Mouse (Mus musculus): Measurements from ENCODE around the gene Aifm1. TPM values are rescaled to one million over a fixed set of nuclear protein-coding genes. Genes with fewer than 3 reads are reported as not detected.

The Aifm1 gene
- polyA plus RNA-seq, 1 experiment from 2014 or later, result 40.9 TPM

DNA sequence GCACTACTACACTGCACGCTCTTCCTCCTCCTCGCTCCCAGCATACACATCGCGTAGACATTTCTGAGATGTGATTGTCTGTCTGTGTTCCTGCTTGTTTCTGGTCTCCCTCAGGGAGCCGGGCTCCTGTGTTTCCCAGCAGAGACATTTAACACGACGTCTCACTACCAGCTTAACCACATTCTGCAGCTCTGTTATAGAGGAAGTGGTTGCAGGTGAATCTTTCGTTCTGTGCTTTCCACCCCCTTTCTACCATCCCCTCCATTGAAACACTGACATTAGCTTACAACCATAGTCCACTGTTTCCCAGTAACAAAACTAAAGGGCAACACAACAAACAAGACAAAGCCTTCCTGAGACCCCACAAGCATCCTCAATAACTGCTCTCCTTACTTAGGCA lies 19.6 kb downstream of the Aifm1 start:
- Histone ChIP-seq H3K36me3 (peaks cover 13% of the 10 kb centered on the region; the same call in 1 of the 2 replicates), H3K27ac (replicated peaks) (no peak overlapping the region), H3K27me3 (replicated peaks) (no peaks in the 10 kb centered on the region), H3K9ac (replicated peaks) (no peak overlapping the region), H3K4me1 (no peaks in the 10 kb centered on the region), H3K9me3 (replicated peaks) (no peaks in the 10 kb centered on the region), H3K4me2 (no peak overlapping the region), H3K4me3 (replicated peaks) (no peak overlapping the region)
- WGBS, result 91% methylated on average over 8 of the region's 8 CpGs
- ATAC-seq (ENCODE audit: low FRiP score), result no peak

DNA sequence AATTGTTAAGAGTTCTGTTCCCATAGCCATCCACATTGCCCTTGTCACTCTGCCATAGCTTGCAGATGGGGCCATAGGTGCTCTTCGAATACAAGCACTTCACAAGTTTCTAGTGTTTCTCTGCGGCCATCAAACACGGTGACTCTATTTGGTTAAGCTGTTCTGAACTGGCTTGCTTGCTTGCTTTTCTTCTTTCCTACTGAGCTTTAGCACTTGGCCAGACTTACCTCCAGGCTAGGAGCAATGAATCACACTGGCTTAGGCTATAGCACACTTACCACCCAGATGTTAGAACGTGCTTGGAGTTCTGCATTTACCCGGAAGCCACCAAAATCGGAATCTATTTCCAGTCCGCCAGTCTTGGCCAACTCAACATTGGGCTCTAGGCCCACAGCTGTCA lies 31.7 kb downstream of the Aifm1 start:
- Histone ChIP-seq H3K4me3 (replicated peaks) (no peak overlapping the region), H3K9me3 (replicated peaks) (no peaks in the 10 kb centered on the region), H3K27ac (replicated peaks) (no peak overlapping the region), H3K4me1 (no peaks in the 10 kb centered on the region), H3K36me3 (peaks cover 18% of the 10 kb centered on the region), H3K4me2 (no peak overlapping the region), H3K27me3 (replicated peaks) (no peaks in the 10 kb centered on the region), H3K9ac (replicated peaks) (no peak overlapping the region)
- WGBS, result 96% methylated on average over 7 of the region's 7 CpGs
- ATAC-seq (ENCODE audit: low FRiP score), result no peak

DNA sequence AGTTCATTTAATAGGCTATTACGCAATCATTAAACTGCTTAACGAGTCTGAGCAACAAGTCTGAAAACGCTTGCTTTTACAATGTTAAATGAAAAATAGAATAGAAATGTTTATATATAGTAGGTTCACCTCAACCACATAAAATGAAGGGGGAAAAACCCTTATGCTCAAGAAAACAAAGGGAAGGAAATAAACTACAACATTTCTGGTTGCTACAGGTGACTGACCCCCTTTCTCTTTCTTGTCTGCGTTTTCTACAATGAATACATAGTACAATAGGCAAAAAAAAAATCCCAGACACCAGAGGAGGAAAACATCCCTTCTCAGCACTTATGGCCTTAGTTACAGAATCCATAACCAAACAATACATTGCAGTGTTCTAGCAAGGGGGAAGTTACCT lies 32.3 kb downstream of the Aifm1 start:
- H3K27me3 ChIP-seq (replicated peaks), result no peaks in the 10 kb centered on the region
- no peak overlapping the region for H3K9ac ChIP-seq (replicated peaks)
- no peak for ATAC-seq (ENCODE audit: low FRiP score)
- no peak overlapping the region for H3K4me3 ChIP-seq (replicated peaks)
- WGBS, result 87% methylated on average over 4 of the region's 4 CpGs
- H3K4me2 ChIP-seq, result no peak overlapping the region
- H3K9me3 ChIP-seq (replicated peaks), result no peaks in the 10 kb centered on the region
- H3K27ac ChIP-seq (replicated peaks), result no peak overlapping the region
- no peaks in the 10 kb centered on the region for H3K4me1 ChIP-seq
- H3K36me3 ChIP-seq, result peaks cover 21% of the 10 kb centered on the region

GRCm38 (mm10) chrX:48467355-48467946 lies 45.9 kb downstream of the Aifm1 start:
- Histone ChIP-seq H3K27ac (replicated peaks) (no peak overlapping the region), H3K27me3 (replicated peaks) (no peaks in the 10 kb centered on the region), H3K4me2 (no peak overlapping the region), H3K36me3 (no peaks in the 10 kb centered on the region), H3K9ac (replicated peaks) (no peak overlapping the region), H3K4me3 (replicated peaks) (no peak overlapping the region), H3K4me1 (peaks cover 6% of the 10 kb centered on the region; the same call in 1 of the 2 replicates), H3K9me3 (replicated peaks) (no peaks in the 10 kb centered on the region)
- 95% methylated on average over 3 of the region's 3 CpGs for WGBS
- no peak for ATAC-seq (ENCODE audit: low FRiP score)

GRCm38 (mm10) chrX:48466174-48466573 lies 47.2 kb downstream of the Aifm1 start:
- Histone ChIP-seq H3K36me3 (no peaks in the 10 kb centered on the region), H3K27me3 (replicated peaks) (no peaks in the 10 kb centered on the region), H3K4me1 (peaks cover 8% of the 10 kb centered on the region; the same call in 1 of the 2 replicates), H3K4me3 (replicated peaks) (no peak overlapping the region), H3K9ac (replicated peaks) (no peak overlapping the region), H3K27ac (replicated peaks) (no peak overlapping the region), H3K9me3 (replicated peaks) (no peaks in the 10 kb centered on the region), H3K4me2 (no peak overlapping the region)
- ATAC-seq (ENCODE audit: low FRiP score), result no peak
- 86% methylated on average over 2 of the region's 2 CpGs for WGBS

- Histone ChIP-seq H3K4me1 (peaks cover 8% of the 10 kb centered on the region; the same call in 1 of the 2 replicates), H3K27me3 (replicated peaks) (no peaks in the 10 kb centered on the region), H3K4me2 (no peak overlapping the region), H3K27ac (replicated peaks) (no peak overlapping the region), H3K36me3 (no peaks in the 10 kb centered on the region), H3K4me3 (replicated peaks) (no peak overlapping the region), H3K9me3 (replicated peaks) (no peaks in the 10 kb centered on the region), H3K9ac (replicated peaks) (no peak overlapping the region)
- no peak for ATAC-seq (ENCODE audit: low FRiP score)
- 94% methylated on average over 6 of the region's 6 CpGs for WGBS
These were observed 48.9 kb downstream of the Aifm1 start for GRCm38 (mm10) chrX:48464436-48464835.

- no peaks in the 10 kb centered on the region for H3K27me3 ChIP-seq (replicated peaks)
- 87% methylated on average over 4 of the region's 4 CpGs for WGBS
- no peak overlapping the region for H3K4me2 ChIP-seq
- no peak overlapping the region for H3K9ac ChIP-seq (replicated peaks)
- no peaks in the 10 kb centered on the region for H3K9me3 ChIP-seq (replicated peaks)
- H3K36me3 ChIP-seq, result no peaks in the 10 kb centered on the region
- no peak for ATAC-seq (ENCODE audit: low FRiP score)
- H3K27ac ChIP-seq (replicated peaks), result no peak overlapping the region
- H3K4me3 ChIP-seq (replicated peaks), result no peak overlapping the region
- H3K4me1 ChIP-seq, result peaks cover 8% of the 10 kb centered on the region; the same call in 1 of the 2 replicates
These were observed 49.7 kb downstream of the Aifm1 start for GRCm38 (mm10) chrX:48463636-48464035.

- Histone ChIP-seq H3K9ac (replicated peaks) (peak within 1 kb of the TSS; percentile 37; the same call in 1 of the 2 replicates), H3K27ac (replicated peaks) (no peak within 1 kb of the TSS)
- 18% methylated on average over 38 of the region's 38 CpGs for WGBS
These were observed 50.4 kb downstream of the Aifm1 start, which contains the start of gene Elf4 for GRCm38 (mm10) chrX:48462754-48463507. TSS of gene Elf4 (minus strand) at chrX:48463132.

DNA sequence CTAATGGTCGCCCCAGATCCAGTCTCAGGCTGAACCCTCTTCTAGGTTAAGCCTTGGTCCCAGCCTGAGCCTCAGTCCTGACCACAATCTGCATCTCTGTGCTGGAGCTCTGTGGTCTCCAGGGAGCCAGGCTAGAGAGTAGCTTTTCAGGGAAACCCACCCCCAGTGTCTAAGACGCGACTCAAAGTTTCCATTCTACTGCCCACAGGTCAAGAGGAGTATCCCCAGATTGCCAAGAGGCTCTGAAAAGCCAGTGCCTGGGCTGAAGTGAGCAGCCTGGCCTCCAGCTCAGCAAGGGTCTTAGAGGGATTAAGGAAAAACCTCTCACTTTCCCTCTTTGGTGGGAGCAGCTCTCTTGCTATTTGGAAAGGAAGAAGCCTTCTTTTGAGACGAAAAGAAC lies 51.1 kb downstream of the Aifm1 start:
- Histone ChIP-seq H3K9ac (replicated peaks) (no peak overlapping the region), H3K27ac (replicated peaks) (no peak overlapping the region), H3K36me3 (no peaks in the 10 kb centered on the region), H3K27me3 (replicated peaks) (no peaks in the 10 kb centered on the region), H3K4me1 (peaks cover 8% of the 10 kb centered on the region; the same call in 1 of the 2 replicates), H3K4me2 (peak overlapping the region; percentile 72), H3K4me3 (replicated peaks) (peak overlapping the region; percentile 38), H3K9me3 (replicated peaks) (no peaks in the 10 kb centered on the region)
- 41% methylated on average over 4 of the region's 4 CpGs for WGBS
- ATAC-seq (ENCODE audit: low FRiP score), result no peak; the same call in 1 of the 2 replicates

More at GRCm38 (mm10) chrX:48462754-48463507, 50.4 kb downstream of the Aifm1 start, which contains the start of gene Elf4:
- Histone ChIP-seq H3K4me3 (replicated peaks) (peak within 1 kb of the TSS; percentile 38), H3K36me3 (no peaks in the 10 kb centered on the region), H3K4me2 (peak within 1 kb of the TSS; percentile 72), H3K9me3 (replicated peaks) (no peaks in the 10 kb centered on the region), H3K27me3 (replicated peaks) (no peaks in the 10 kb centered on the region), H3K4me1 (peaks cover 8% of the 10 kb centered on the region; the same call in 1 of the 2 replicates)
- ATAC-seq (ENCODE audit: low FRiP score), result peak; percentile 86; the same call in 1 of the 2 replicates

- Histone ChIP-seq H3K27me3 (replicated peaks) (no peaks in the 10 kb centered on the region), H3K4me1 (peaks cover 8% of the 10 kb centered on the region; the same call in 1 of the 2 replicates), H3K4me2 (no peak overlapping the region), H3K36me3 (no peaks in the 10 kb centered on the region), H3K27ac (replicated peaks) (no peak overlapping the region), H3K4me3 (replicated peaks) (no peak overlapping the region), H3K9me3 (replicated peaks) (no peaks in the 10 kb centered on the region), H3K9ac (replicated peaks) (no peak overlapping the region)
- no peak for ATAC-seq (ENCODE audit: low FRiP score)
- 73% methylated on average over 4 of the region's 4 CpGs for WGBS
These were observed 52.4 kb downstream of the Aifm1 start for GRCm38 (mm10) chrX:48461006-48461405.

DNA sequence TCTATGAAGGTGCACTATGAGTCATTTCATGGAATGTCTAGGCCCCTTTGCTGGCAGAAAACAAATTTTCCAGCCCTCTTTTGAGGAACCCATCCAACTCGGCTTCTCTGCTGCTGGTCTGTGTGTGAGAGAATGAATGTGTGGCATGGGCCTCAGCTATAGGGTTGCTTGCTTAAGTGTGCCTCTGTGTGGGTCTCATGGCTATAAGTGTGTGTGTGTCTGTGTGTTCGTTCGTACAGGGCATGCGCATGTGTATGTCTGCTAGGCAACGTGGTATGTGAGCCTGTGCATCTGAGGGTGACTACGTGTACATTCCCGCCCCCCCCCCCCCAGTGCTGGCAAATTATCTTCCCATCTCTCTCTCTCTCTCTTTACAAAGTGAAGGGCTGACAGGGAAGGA lies 52.9 kb downstream of the Aifm1 start:
- Histone ChIP-seq H3K4me1 (peaks cover 8% of the 10 kb centered on the region; the same call in 1 of the 2 replicates), H3K4me2 (no peak overlapping the region), H3K4me3 (replicated peaks) (no peak overlapping the region), H3K36me3 (no peaks in the 10 kb centered on the region), H3K27me3 (replicated peaks) (no peaks in the 10 kb centered on the region), H3K9me3 (replicated peaks) (no peaks in the 10 kb centered on the region), H3K27ac (replicated peaks) (no peak overlapping the region), H3K9ac (replicated peaks) (no peak overlapping the region)
- no peak for ATAC-seq (ENCODE audit: low FRiP score)
- 91% methylated on average over 7 of the region's 7 CpGs for WGBS

- no peak overlapping the region for H3K27ac ChIP-seq (replicated peaks)
- H3K4me1 ChIP-seq, result peaks cover 3% of the 10 kb centered on the region; the same call in 1 of the 2 replicates
- no peak overlapping the region for H3K4me3 ChIP-seq (replicated peaks)
- H3K9ac ChIP-seq (replicated peaks), result no peak overlapping the region
- 70% methylated on average over 6 of the region's 6 CpGs for WGBS
- H3K4me2 ChIP-seq, result no peak overlapping the region
- no peak for ATAC-seq (ENCODE audit: low FRiP score)
- H3K27me3 ChIP-seq (replicated peaks), result peaks cover 15% of the 10 kb centered on the region
- no peaks in the 10 kb centered on the region for H3K9me3 ChIP-seq (replicated peaks)
- H3K36me3 ChIP-seq, result no peaks in the 10 kb centered on the region
These were observed 56.4 kb downstream of the Aifm1 start for GRCm38 (mm10) chrX:48456956-48457355.
